Mouse (Mus musculus) hindbrain, embryonic 16.5 days (tissue): ENCODE data around the gene Klhdc4. TPM values are rescaled to one million over a fixed set of nuclear protein-coding genes. Genes with fewer than 3 reads are reported as not detected.
A peak's percentile ranks its signal among the peaks of the same experiment; 100 is the strongest.

Source experiments
- ATAC-seq: fragments of 200-750 bp; cut with Nextera tagmentation; 2 replicates; pipeline ENCODE4 v1.8.0; 2017; ENCODE audit warnings: moderate TSS enrichment, moderate library complexity
- H3K27ac ChIP-seq: fragments of 300-500 bp; sonication (generic); 2 replicates; pipeline ENCODE4 v1.5.1; 2014; ENCODE audit warnings: low read depth, mild to moderate bottlenecking, control low read depth, low read length, moderate library complexity
- H3K27me3 ChIP-seq: fragments of 300-500 bp; sonication (generic); replicated peaks from 2 replicates; pipeline ENCODE4 v1.6.1; 2014; ENCODE audit warnings: low read length; ENCODE audit not compliant: control insufficient read depth, insufficient read depth
- H3K36me3 ChIP-seq: fragments of 300-500 bp; sonication (generic); 2 replicates; pipeline ENCODE4 v1.6.1; 2014; ENCODE audit warnings: mild to moderate bottlenecking, low read length, moderate library complexity, mixed read lengths; ENCODE audit not compliant: control insufficient read depth, insufficient read depth
- H3K4me1 ChIP-seq: fragments of 300-500 bp; sonication (generic); 2 replicates; pipeline ENCODE4 v1.6.1; 2014; ENCODE audit warnings: low read depth, low read length; ENCODE audit not compliant: control insufficient read depth, insufficient read depth
- H3K4me2 ChIP-seq: fragments of 300-500 bp; sonication (generic); 2 replicates; pipeline ENCODE4 v1.6.1; 2014; ENCODE audit warnings: mild to moderate bottlenecking, low read length, control low read depth, moderate library complexity
- H3K4me3 ChIP-seq: fragments of 300-500 bp; sonication (generic); 2 replicates; pipeline ENCODE4 v1.5.1; 2014; ENCODE audit warnings: mild to moderate bottlenecking, low read length, control low read depth, moderate library complexity
- H3K9ac ChIP-seq: fragments of 300-500 bp; sonication (generic); 2 replicates; pipeline ENCODE4 v1.6.1; 2014; ENCODE audit warnings: low read depth, mild to moderate bottlenecking, control low read depth, low read length, moderate library complexity
- H3K9me3 ChIP-seq: fragments of 300-500 bp; sonication (generic); 2 replicates; pipeline ENCODE4 v1.6.1; 2014; ENCODE audit warnings: mild to moderate bottlenecking, low read length, moderate library complexity; ENCODE audit not compliant: control insufficient read depth
- WGBS: fragments of 180-500 bp; shearing (Covaris S2); extraction: QIAGEN DNeasy Blood & Tissue Kit; methylation state at CpG from one replicate; pipeline ENCODE4 v1.1.7; 2014; 5-methylcytosine and 5-hydroxymethylcytosine counted together
- polyA plus RNA-seq: library from polyadenylated mRNA; unstranded; fragments of >200 nt; fragmentation: Nextera tagmentation; extraction: Ambion mirVana; gene quantifications from 2 replicates; pipeline ENCODE4 v1.2.1, GENCODE M21; 2015

Klhdc4 gene
- polyA plus RNA-seq, 1 experiment from 2014 or later, result 42.1 TPM

DNA sequence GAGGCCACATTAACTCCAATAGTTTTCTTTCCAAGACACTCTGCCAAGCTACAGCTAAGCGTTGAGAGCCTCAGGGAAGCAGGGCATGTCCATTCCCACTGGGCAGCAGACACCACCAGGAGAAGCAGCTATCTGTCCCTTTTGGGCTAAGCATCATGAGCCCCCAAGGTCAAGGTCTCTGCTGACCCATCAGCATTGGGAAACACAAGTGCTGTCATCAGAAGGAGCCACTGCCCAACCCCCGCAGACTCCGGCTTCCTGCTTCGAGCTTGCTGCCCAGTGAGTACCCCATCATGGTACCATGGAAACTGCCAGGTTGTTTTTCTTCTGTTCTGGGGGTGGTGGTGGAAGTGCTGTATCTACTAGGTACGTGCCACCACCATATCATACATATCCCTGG, 38.8 kb upstream of the Klhdc4 start:
- no peak for ATAC-seq
- Histone ChIP-seq H3K4me1 (peaks cover 5% of the 10 kb centered on the region; the same call in 1 of the 2 replicates), H3K4me2 (no peak overlapping the region), H3K9me3 (no peaks in the 10 kb centered on the region), H3K36me3 (no peaks in the 10 kb centered on the region), H3K27ac (no peak overlapping the region), H3K9ac (no peak overlapping the region), H3K4me3 (no peak overlapping the region), H3K27me3 (no peaks in the 10 kb centered on the region)
- WGBS, result 86% methylated on average over 5 of the region's 5 CpGs

DNA sequence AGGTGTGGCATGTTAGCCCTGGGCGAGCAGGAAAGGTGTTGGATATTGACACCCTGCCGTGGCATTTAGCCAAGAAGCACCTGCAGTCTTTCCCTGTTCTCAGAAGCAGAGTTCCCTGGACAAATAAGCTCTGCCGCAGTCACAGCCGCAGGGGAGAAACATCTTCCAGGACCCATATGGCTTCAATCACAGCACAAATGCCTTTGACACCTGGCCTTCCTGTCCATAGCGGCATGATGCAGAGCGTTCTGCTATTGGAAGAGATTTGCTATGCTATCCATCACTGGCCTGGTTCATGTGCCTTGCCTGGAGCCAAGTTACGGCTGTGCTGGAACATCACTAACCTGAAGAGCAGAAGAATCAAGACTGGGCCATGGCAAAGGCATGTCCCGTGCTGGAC, 36.0 kb upstream of the Klhdc4 start:
- Histone ChIP-seq H3K27me3 (no peaks in the 10 kb centered on the region), H3K9ac (no peak overlapping the region), H3K4me3 (no peak overlapping the region), H3K4me1 (no peaks in the 10 kb centered on the region), H3K9me3 (no peaks in the 10 kb centered on the region), H3K4me2 (no peak overlapping the region), H3K36me3 (no peaks in the 10 kb centered on the region), H3K27ac (no peak overlapping the region)
- 77% methylated on average over 8 of the region's 8 CpGs for WGBS
- ATAC-seq, result no peak

DNA sequence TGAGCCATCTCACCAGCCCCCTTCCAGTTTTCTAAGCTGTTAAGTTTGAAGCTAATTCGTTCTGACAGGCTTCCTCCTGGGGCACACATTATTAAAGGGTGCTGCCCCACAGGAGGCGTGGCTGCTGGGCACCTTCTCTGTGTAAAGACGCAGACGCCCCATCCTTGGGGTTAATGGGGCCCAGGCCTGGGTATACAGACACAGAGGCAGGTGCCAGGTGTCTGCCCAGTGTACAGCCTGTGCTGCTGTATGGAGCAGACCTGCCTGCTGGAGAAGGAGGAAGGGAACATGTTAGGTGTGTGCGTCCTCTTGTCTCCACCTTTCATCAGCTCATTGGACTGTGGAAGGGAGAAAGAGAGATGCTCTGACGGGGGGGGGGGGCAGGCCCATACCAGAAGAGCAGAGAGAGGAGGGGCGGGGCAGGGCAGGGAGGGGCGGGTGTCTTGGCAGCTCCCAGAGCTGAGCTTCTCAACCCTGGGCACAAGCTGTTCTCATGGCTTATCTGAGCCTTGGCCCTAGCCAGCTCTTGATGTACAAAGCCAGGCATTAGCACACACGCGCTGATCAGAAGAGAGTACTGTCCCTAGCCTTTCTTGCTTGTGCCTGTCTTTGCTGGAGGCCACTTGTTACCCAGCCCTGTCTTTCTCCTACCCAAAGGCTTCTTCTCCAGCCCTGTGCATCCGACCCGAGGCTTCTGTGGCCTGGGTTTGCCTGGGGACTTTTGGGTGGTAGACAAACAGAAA, 32.6 kb upstream of the Klhdc4 start:
- H3K27me3 ChIP-seq, result no peaks in the 10 kb centered on the region
- H3K4me3 ChIP-seq, result no peak overlapping the region
- 68% methylated on average over 8 of the region's 12 CpGs for WGBS
- H3K9me3 ChIP-seq, result no peaks in the 10 kb centered on the region
- ATAC-seq, result no peak
- H3K9ac ChIP-seq, result no peak overlapping the region
- no peaks in the 10 kb centered on the region for H3K36me3 ChIP-seq
- no peak overlapping the region for H3K27ac ChIP-seq
- no peak overlapping the region for H3K4me2 ChIP-seq
- H3K4me1 ChIP-seq, result no peaks in the 10 kb centered on the region

DNA sequence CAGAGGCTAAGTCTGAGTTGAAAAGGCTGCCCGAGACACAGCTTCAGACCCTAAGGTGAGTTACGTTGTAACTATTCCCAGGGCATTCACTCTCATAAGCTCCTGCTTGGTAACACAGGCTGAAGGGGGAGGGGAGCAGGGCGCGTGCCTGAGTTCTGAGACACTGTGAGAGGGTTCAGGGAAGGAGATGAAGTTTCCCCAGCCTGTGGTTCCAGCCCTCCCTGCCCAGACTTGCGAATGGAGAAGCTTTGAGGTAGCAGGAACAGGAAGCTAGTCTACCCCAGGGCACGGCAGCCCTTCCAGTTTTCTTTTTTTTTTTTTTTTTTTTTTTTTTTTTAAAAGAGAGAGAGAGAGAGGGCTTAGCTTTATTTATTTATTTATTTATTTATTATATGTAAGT, 31.9 kb upstream of the Klhdc4 start:
- Histone ChIP-seq H3K4me1 (no peaks in the 10 kb centered on the region), H3K36me3 (no peaks in the 10 kb centered on the region), H3K4me2 (no peak overlapping the region), H3K9ac (no peak overlapping the region), H3K27me3 (no peaks in the 10 kb centered on the region), H3K27ac (no peak overlapping the region), H3K4me3 (no peak overlapping the region), H3K9me3 (no peaks in the 10 kb centered on the region)
- ATAC-seq, result no peak
- 65% methylated on average over 6 of the region's 6 CpGs for WGBS

DNA sequence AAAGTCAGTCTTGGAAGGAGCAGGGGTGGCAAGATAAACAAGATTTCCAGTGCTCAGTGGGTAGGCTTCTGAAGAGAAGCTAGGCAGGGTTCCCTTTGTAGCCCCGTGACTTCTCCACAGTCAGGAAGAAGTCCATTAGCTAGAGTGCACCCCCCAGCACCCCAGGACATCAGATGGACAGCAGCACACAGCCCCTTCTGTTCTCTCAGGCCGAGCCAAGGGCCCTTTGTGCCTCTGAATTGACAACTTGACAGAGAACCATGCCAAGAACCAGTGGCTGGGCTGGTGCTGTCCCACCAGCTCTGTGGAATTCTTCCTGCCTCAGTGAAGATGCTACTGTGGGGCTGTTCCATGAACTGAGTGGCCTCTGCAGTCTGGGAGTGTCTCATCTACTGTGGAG, 28.4 kb upstream of the Klhdc4 start:
- no peak overlapping the region for H3K4me2 ChIP-seq
- ATAC-seq, result 0 out of 2 replicates have a peak, but pooled peaks have one; percentile 14
- H3K4me3 ChIP-seq, result no peak overlapping the region
- no peaks in the 10 kb centered on the region for H3K4me1 ChIP-seq
- no peaks in the 10 kb centered on the region for H3K36me3 ChIP-seq
- H3K9ac ChIP-seq, result no peak overlapping the region
- H3K9me3 ChIP-seq, result no peaks in the 10 kb centered on the region
- H3K27ac ChIP-seq, result no peak overlapping the region
- 49% methylated on average over 2 of the region's 2 CpGs for WGBS
- no peaks in the 10 kb centered on the region for H3K27me3 ChIP-seq

DNA sequence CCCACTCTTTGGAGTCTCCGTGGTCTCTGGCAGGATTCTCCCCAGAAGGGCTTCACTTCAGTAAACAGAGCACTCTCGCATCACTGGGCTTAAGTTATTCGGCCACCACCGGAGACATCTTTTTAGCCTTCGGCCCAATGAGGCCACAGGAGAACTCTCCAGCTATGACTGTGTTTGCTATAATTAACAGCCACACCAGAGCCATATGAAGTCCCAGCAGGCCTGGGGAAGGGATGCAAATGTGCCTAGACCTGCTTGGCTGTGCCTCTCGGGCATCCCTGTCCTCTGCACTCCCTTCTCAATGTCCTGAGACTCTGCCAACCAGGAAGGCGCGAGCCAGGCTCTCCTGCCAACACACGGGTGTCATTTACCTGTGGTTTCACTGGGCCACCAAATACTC, 28.0 kb upstream of the Klhdc4 start:
- H3K9me3 ChIP-seq, result no peaks in the 10 kb centered on the region
- no peaks in the 10 kb centered on the region for H3K36me3 ChIP-seq
- H3K4me1 ChIP-seq, result no peaks in the 10 kb centered on the region
- 50% methylated on average over 9 of the region's 9 CpGs for WGBS
- no peak overlapping the region for H3K9ac ChIP-seq
- 0 out of 2 replicates have a peak, but pooled peaks cover 2% of the 10 kb centered on the region for H3K27me3 ChIP-seq
- H3K27ac ChIP-seq, result no peak overlapping the region
- H3K4me3 ChIP-seq, result no peak overlapping the region
- ATAC-seq, result no peak
- no peak overlapping the region for H3K4me2 ChIP-seq

DNA sequence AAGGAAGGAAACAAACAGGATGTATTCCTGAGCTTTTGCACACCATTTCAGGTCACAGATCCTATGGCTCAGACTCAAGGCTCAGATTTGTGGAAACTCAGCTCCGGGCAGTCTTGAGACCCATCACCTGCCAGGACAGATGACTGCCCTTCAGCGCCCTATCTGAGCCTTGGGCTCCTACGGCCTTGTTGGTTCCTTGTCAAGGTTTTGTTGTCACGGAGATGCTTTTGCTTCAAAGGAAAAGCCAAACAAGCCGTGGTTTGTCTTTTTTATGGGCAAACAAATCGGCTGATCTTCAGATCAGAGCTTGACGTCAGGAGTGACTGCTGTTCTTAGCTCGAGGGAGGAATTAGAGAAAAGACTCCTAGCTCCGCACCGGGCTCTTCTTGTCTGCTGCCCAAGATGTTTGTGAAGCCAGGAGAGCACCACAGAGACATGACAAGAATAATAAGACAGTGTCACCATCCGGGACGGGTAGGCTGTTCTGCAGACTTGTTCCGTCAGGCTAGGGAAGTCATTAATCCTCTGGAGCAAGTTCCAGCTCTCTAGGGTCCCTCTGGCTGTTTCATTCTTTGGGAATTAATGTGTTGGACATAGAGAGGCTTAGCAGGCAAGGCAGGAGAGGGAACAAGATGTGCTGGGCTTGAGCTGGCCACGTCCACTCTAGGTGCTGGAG, 26.8 kb upstream of the Klhdc4 start:
- WGBS, result 83% methylated on average over 14 of the region's 14 CpGs
- no peaks in the 10 kb centered on the region for H3K9me3 ChIP-seq
- H3K4me3 ChIP-seq, result no peak overlapping the region
- no peak overlapping the region for H3K27ac ChIP-seq
- H3K36me3 ChIP-seq, result no peaks in the 10 kb centered on the region
- 0 out of 2 replicates have a peak, but pooled peaks cover 2% of the 10 kb centered on the region for H3K27me3 ChIP-seq
- no peak overlapping the region for H3K9ac ChIP-seq
- no peak overlapping the region for H3K4me2 ChIP-seq
- no peak for ATAC-seq
- H3K4me1 ChIP-seq, result peaks cover 7% of the 10 kb centered on the region

DNA sequence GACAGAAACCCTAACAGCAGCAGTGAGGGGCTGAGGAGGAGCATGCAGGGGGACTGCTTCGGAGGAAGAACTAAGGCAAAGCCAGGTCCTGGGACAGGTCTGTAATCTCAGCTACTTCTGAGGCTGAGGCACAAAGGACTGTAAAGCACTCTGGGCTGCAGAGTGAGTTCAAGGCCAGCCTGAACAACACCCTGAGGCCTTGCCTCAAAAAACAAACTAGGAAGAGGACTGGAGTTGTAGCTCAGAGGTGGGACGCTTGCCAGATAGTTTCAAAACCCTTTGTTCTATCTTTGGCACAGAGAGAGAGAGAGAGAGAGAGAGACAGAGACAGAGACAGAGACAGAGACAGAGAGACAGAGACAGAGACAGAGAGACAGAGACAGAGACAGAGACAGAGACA, 24.2 kb upstream of the Klhdc4 start:
- WGBS, result 90% methylated on average over 2 of the region's 2 CpGs
- Histone ChIP-seq H3K4me3 (no peak overlapping the region), H3K27me3 (0 out of 2 replicates have a peak, but pooled peaks cover 3% of the 10 kb centered on the region), H3K4me2 (no peak overlapping the region), H3K9me3 (no peaks in the 10 kb centered on the region), H3K36me3 (no peaks in the 10 kb centered on the region), H3K27ac (no peak overlapping the region), H3K4me1 (peaks cover 11% of the 10 kb centered on the region), H3K9ac (no peak overlapping the region)
- ATAC-seq, result no peak

DNA sequence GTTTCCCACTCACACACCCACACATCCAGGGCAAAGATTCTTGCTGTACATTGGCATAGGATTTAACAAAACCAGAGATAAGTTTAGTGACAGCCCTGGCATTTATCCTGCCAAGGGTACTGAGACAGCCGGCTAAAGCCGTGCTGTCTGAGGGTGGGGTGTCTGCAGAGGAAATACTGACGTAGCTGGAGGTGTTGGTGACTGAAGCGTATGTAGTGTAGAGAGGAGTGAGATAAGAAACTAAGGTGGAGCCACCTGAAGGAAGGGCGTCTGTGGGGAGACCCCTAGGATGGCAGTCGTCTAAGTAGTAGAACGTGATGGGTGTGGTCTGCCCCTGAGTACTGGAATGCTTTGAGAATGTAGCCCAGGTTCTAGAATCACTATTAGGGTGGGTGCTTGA, 23.1 kb upstream of the Klhdc4 start:
- Histone ChIP-seq H3K9me3 (no peaks in the 10 kb centered on the region), H3K4me3 (no peak overlapping the region), H3K4me2 (no peak overlapping the region), H3K4me1 (peaks cover 11% of the 10 kb centered on the region), H3K36me3 (no peaks in the 10 kb centered on the region), H3K27ac (no peak overlapping the region), H3K9ac (no peak overlapping the region; the same call in 1 of the 2 replicates), H3K27me3 (peaks cover 6% of the 10 kb centered on the region; the same call in 1 of the 2 replicates)
- 63% methylated on average over 7 of the region's 7 CpGs for WGBS
- no peak for ATAC-seq
